Mouse (Mus musculus): ENCODE results near the gene Dlg2.

DNA sequence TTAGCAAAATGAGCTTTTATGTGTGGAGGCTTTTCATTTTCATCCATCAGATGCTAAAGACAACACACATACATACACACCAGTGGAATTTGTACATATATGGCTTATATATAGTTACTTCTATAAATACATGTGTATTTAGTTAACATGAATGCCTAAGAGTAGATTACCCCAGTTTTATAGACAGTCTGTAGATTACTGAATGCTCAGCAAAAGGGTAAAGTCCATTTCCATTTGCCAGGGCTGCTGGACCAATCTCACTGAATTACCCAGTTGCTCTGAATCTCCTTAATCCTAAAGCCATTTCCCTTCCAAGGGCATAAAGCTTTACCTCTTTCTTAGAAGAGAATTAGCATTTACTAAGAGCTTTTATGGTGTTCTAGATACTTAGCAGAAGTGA is 1744.1 kb downstream of the Dlg2 start:
- no peak for TF ChIP-seq POLR2A (IDR thresholded peaks at IDR 0.05; ENCODE audit: control insufficient read depth, extremely low read depth, insufficient read depth, low read length, poor library complexity)
- TF ChIP-seq CTCF (IDR thresholded peaks at IDR 0.05; ENCODE audit: borderline replicate concordance, control insufficient read depth, extremely low read depth, insufficient read depth, low read length, poor library complexity) = no peak
